Mouse (Mus musculus) erythroblast, embryonic 14.5 days (primary cell): ENCODE data around the gene Pcyt1b.

ENCODE experiments used
- GATA1 ChIP-seq: IDR thresholded peaks from 2 replicates; pipeline ENCODE4 v1.6.1; 2012; ENCODE audit warnings: low read length, inconsistent platforms, mixed read lengths
- TAL1 ChIP-seq: IDR thresholded peaks from 3 replicates; pipeline ENCODE4 v1.6.1; 2012; ENCODE audit warnings: low read length, inconsistent platforms, mixed read lengths

DNA sequence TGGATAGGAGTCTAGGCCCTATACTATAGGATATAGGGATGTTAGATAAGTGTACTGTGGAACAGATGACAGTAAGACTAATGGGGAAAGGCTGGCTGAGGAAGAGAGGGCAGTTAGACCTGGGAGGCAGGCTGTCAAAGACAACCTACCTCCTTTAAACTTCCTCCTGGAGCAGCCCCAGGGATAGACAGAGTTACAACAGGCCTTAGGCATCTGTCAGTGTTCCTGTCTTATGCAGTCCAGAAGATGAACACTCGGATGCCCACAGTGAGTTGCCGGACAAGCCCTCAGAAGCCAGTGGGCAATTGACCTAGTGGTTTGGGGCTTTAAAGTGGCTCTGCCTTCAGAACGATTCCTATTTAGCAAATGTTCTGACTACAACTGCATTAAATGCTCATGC, 19.8 kb downstream of the Pcyt1b start:
- no peak for TF ChIP-seq TAL1
- TF ChIP-seq GATA1 = no peak
